Mouse (Mus musculus) embryonic fibroblast, embryonic 13.5 days (primary cell): ENCODE data around the gene Tepsin.

ENCODE experiments used
- CTCF ChIP-seq: IDR thresholded peaks from 2 replicates; pipeline ENCODE4 v1.5.1; 2011; ENCODE audit warnings: mild to moderate bottlenecking, control low read depth, low read length, moderate library complexity, borderline replicate concordance; ENCODE audit not compliant: insufficient read depth
- POLR2A ChIP-seq: IDR thresholded peaks from 2 replicates; pipeline ENCODE4 v1.6.1; 2011; ENCODE audit warnings: low read depth, mild to moderate bottlenecking, control low read depth, low read length, moderate library complexity

DNA sequence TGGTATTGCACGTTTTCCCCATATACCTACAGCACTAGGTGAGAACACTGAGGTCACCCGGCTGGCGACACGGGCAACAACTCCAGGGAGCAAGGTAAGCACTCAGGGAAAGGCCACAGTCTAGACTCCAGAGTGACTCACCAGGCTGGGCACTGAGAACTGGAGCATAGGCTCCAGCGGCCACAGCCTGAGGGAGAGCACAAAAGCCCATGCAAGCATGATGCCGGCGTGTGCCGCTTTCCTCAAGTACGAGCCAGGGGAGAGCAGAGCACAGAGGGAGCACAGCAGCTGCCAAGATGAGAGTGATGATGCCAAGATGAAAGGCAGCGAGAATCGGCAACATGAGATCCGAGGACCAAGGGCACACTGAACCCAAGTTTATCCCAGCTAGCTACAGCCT lies 23.6 kb upstream of the Tepsin start:
- TF ChIP-seq POLR2A (no peak), CTCF (no peak)
